Mouse (Mus musculus): ENCODE results near the gene Wdfy2. TPM values are rescaled to one million over a fixed set of nuclear protein-coding genes. Genes with fewer than 3 reads are reported as not detected.
"Not testable (repeated sequence)": the region's sequence is repeated elsewhere in the genome, so short reads cannot be mapped to it uniquely, and the experiment has no call there.

Wdfy2 gene
- polyA plus RNA-seq, 1 experiment from 2014 or later = 8.4 TPM

DNA sequence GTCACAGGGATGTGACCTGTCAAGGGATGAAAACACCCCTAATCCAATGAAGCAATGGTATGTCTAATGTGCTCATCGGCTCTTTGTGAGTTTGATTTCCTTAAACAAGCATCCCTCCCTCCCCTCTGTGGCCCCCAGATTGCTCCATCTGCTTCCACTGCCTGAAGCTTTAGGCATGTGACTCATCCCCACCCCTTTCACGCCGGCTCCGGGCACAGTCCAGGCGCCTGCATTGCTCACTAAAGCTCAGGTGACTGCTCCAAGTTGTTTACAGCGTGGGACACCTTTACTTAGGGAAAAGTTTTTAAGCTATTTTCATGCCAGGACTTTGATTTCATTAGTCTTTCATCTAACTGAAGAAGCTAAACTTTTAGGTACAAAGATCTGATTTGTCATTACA lies 22.9 kb upstream of the Wdfy2 start:
- ATAC-seq = no peak
- Histone ChIP-seq H3K4me1 (ENCODE audit: control insufficient read depth, insufficient read depth, low read length) (no peaks in the 10 kb centered on the region), H3K9ac (ENCODE audit: low read depth, low read length) (no peak overlapping the region), H3K4me2 (ENCODE audit: low read length) (no peak overlapping the region), H3K27me3 (ENCODE audit: control insufficient read depth, insufficient read depth, low read depth, low read length) (no peaks in the 10 kb centered on the region), H3K27ac (ENCODE audit: low read length) (no peak overlapping the region), H3K9me3 (replicated peaks; ENCODE audit: control insufficient read depth, low read length, poor library complexity, severe bottlenecking) (no peaks in the 10 kb centered on the region), H3K4me3 (ENCODE audit: low read depth, low read length) (no peak overlapping the region), H3K36me3 (ENCODE audit: control insufficient read depth, insufficient read depth, low read length) (no peaks in the 10 kb centered on the region)
- WGBS = 68% methylated on average over 6 of the region's 6 CpGs

DNA sequence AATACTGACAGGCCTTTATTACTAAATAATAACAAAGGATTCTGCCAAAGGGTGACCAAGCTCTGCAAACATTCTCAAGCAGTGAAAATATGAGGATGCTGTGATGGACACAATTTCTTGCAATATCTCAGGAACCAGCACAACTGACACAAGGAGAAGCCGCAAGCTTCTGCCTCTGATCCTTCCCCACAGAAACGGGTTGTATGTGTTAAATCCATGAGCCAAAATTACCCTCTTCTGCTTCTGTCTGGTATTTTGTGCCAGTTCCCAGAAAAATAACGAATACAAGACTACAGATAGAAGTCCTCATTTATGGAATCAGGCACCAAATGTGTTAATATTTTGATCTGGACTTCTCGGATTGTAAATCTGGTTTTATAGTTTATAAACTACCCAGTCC lies 20.7 kb upstream of the Wdfy2 start:
- H3K9me3 ChIP-seq (replicated peaks; ENCODE audit: control insufficient read depth, low read length, poor library complexity, severe bottlenecking) = no peaks in the 10 kb centered on the region
- 88% methylated on average over 4 of the region's 4 CpGs for WGBS
- no peak overlapping the region for H3K4me2 ChIP-seq (ENCODE audit: low read length)

DNA sequence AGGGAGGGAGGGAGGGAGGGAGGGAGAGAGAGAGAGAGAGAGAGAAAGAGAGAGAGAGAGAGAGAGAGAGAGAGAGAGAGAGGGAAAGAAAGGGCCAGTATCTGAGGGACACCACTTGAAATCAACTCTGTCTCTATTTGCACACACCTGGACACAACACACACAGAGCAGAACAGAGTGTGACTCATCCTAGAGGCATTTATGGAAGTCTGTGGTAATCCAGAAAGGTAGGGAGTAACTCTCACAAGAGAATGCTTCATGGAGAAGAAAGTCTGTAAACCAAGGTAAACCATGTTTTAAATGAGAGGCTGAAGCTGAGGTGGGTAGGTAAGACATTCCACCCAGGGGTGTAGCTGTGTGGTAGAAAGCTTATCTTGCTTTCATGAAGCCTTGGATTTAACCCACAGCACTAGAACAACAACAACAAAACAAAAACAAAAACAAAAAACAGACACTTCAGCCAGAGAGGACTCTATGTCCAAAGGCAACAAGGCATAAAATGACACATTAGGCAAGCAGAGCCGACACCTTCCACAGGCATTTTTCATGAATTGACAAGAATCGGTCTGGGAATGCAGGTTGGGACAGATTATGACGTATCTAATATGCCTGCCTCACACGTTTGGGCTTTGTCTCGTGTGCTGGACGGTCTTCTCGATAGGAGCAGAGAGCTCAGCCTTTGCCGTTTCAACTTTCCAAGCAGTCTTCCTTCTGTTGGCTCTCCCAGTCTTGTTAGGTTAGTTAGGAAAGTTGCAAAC lies 11.7 kb upstream of the Wdfy2 start:
- H3K27ac ChIP-seq (ENCODE audit: low read length) = no peak overlapping the region
- no peaks in the 10 kb centered on the region for H3K36me3 ChIP-seq (ENCODE audit: control insufficient read depth, insufficient read depth, low read length)
- WGBS = 86% methylated on average over 8 of the region's 8 CpGs
- no peak overlapping the region for H3K4me3 ChIP-seq (ENCODE audit: low read depth, low read length)
- H3K9me3 ChIP-seq (replicated peaks; ENCODE audit: control insufficient read depth, low read length, poor library complexity, severe bottlenecking) = no peaks in the 10 kb centered on the region
- no peak overlapping the region for H3K4me2 ChIP-seq (ENCODE audit: low read length)
- H3K9ac ChIP-seq (ENCODE audit: low read depth, low read length) = no peak overlapping the region
- ATAC-seq = no peak
- H3K27me3 ChIP-seq (ENCODE audit: control insufficient read depth, insufficient read depth, low read depth, low read length) = no peaks in the 10 kb centered on the region
- no peaks in the 10 kb centered on the region for H3K4me1 ChIP-seq (ENCODE audit: control insufficient read depth, insufficient read depth, low read length)

More for the DNA sequence above, 20.7 kb upstream of the Wdfy2 start:
- ATAC-seq = no peak
- no peaks in the 10 kb centered on the region for H3K36me3 ChIP-seq (ENCODE audit: control insufficient read depth, insufficient read depth, low read length)
- no peak overlapping the region for H3K27ac ChIP-seq (ENCODE audit: low read length)
- no peak overlapping the region for H3K9ac ChIP-seq (ENCODE audit: low read depth, low read length)
- H3K4me1 ChIP-seq (ENCODE audit: control insufficient read depth, insufficient read depth, low read length) = no peaks in the 10 kb centered on the region
- H3K27me3 ChIP-seq (ENCODE audit: control insufficient read depth, insufficient read depth, low read depth, low read length) = no peaks in the 10 kb centered on the region
- no peak overlapping the region for H3K4me3 ChIP-seq (ENCODE audit: low read depth, low read length)

DNA sequence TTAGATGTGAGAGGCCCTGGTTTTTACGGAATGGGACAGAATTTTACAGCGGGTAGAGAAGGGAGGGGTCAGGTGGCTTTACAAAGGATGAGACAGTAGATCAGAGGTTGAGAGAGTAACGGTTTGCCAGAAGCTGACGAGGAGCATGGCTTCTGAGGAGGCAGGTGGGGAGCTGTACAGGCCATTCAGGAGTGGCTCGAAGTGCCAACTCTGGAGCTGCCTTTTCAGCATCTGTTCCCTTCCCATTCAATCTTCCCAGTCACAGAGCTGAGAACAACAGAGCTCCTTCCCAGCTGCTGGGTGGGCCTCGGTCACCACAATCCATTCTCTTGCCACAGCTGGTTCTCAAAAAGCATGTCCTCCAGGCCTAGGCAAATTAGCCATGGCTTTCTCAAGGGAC lies 8.2 kb upstream of the Wdfy2 start:
- H3K9ac ChIP-seq (ENCODE audit: low read depth, low read length) = no peak overlapping the region
- H3K4me3 ChIP-seq (ENCODE audit: low read depth, low read length) = no peak overlapping the region
- no peak overlapping the region for H3K4me2 ChIP-seq (ENCODE audit: low read length)
- no peaks in the 10 kb centered on the region for H3K4me1 ChIP-seq (ENCODE audit: control insufficient read depth, insufficient read depth, low read length)
- no peaks in the 10 kb centered on the region for H3K9me3 ChIP-seq (replicated peaks; ENCODE audit: control insufficient read depth, low read length, poor library complexity, severe bottlenecking)
- H3K36me3 ChIP-seq (ENCODE audit: control insufficient read depth, insufficient read depth, low read length) = no peaks in the 10 kb centered on the region
- no peak for ATAC-seq
- no peaks in the 10 kb centered on the region for H3K27me3 ChIP-seq (ENCODE audit: control insufficient read depth, insufficient read depth, low read depth, low read length)
- whole genome bisulfite sequencing = 42% methylated on average over 6 of the region's 6 CpGs
- H3K27ac ChIP-seq (ENCODE audit: low read length) = no peak overlapping the region

- 96% methylated on average over 3 of the region's 3 CpGs for WGBS
- Histone ChIP-seq H3K36me3 (ENCODE audit: control insufficient read depth, insufficient read depth, low read length) (no peaks in the 10 kb centered on the region), H3K4me2 (ENCODE audit: low read length) (no peak overlapping the region), H3K27ac (ENCODE audit: low read length) (no peak overlapping the region), H3K4me1 (ENCODE audit: control insufficient read depth, insufficient read depth, low read length) (no peaks in the 10 kb centered on the region), H3K4me3 (ENCODE audit: low read depth, low read length) (no peak overlapping the region), H3K9me3 (replicated peaks; ENCODE audit: control insufficient read depth, low read length, poor library complexity, severe bottlenecking) (no peaks in the 10 kb centered on the region), H3K9ac (ENCODE audit: low read depth, low read length) (no peak overlapping the region), H3K27me3 (ENCODE audit: control insufficient read depth, insufficient read depth, low read depth, low read length) (no peaks in the 10 kb centered on the region)
- ATAC-seq = no peak
These were observed 5.7 kb upstream of the Wdfy2 start for GRCm38 (mm10) chr14:62831691-62832275.

GRCm38 (mm10) chr14:62833036-62833435 lies 4.4 kb upstream of the Wdfy2 start:
- Histone ChIP-seq H3K27me3 (ENCODE audit: control insufficient read depth, insufficient read depth, low read depth, low read length) (no peaks in the 10 kb centered on the region), H3K4me1 (ENCODE audit: control insufficient read depth, insufficient read depth, low read length) (no peaks in the 10 kb centered on the region), H3K9me3 (replicated peaks; ENCODE audit: control insufficient read depth, low read length, poor library complexity, severe bottlenecking) (no peaks in the 10 kb centered on the region), H3K4me3 (ENCODE audit: low read depth, low read length) (no peak overlapping the region), H3K27ac (ENCODE audit: low read length) (no peak overlapping the region), H3K9ac (ENCODE audit: low read depth, low read length) (no peak overlapping the region), H3K4me2 (ENCODE audit: low read length) (no peak overlapping the region), H3K36me3 (ENCODE audit: control insufficient read depth, insufficient read depth, low read length) (no peaks in the 10 kb centered on the region)
- WGBS = 84% methylated on average over 7 of the region's 7 CpGs
- ATAC-seq = no peak

GRCm38 (mm10) chr14:62833541-62833940 lies 3.9 kb upstream of the Wdfy2 start:
- no peaks in the 10 kb centered on the region for H3K27me3 ChIP-seq (ENCODE audit: control insufficient read depth, insufficient read depth, low read depth, low read length)
- no peak overlapping the region for H3K4me2 ChIP-seq (ENCODE audit: low read length)
- H3K4me1 ChIP-seq (ENCODE audit: control insufficient read depth, insufficient read depth, low read length) = peaks cover 3% of the 10 kb centered on the region
- H3K36me3 ChIP-seq (ENCODE audit: control insufficient read depth, insufficient read depth, low read length) = no peaks in the 10 kb centered on the region
- WGBS = 80% methylated on average over 3 of the region's 3 CpGs
- H3K27ac ChIP-seq (ENCODE audit: low read length) = no peak overlapping the region
- H3K4me3 ChIP-seq (ENCODE audit: low read depth, low read length) = no peak overlapping the region
- no peak for ATAC-seq
- no peak overlapping the region for H3K9ac ChIP-seq (ENCODE audit: low read depth, low read length)
- H3K9me3 ChIP-seq (replicated peaks; ENCODE audit: control insufficient read depth, low read length, poor library complexity, severe bottlenecking) = no peaks in the 10 kb centered on the region

- 79% methylated on average over 3 of the region's 3 CpGs for WGBS
- not testable (repeated sequence) for H3K9me3 ChIP-seq (replicated peaks; ENCODE audit: control insufficient read depth, low read length, poor library complexity, severe bottlenecking); ATAC-seq; H3K9ac ChIP-seq (ENCODE audit: low read depth, low read length); H3K4me2 ChIP-seq (ENCODE audit: low read length); H3K27me3 ChIP-seq (ENCODE audit: control insufficient read depth, insufficient read depth, low read depth, low read length); H3K36me3 ChIP-seq (ENCODE audit: control insufficient read depth, insufficient read depth, low read length); H3K27ac ChIP-seq (ENCODE audit: low read length); H3K4me3 ChIP-seq (ENCODE audit: low read depth, low read length)
- peaks cover 21% of the 10 kb centered on the region for H3K4me1 ChIP-seq (ENCODE audit: control insufficient read depth, insufficient read depth, low read length)
These were observed 1.7 kb upstream of the Wdfy2 start for GRCm38 (mm10) chr14:62835737-62836136.

DNA sequence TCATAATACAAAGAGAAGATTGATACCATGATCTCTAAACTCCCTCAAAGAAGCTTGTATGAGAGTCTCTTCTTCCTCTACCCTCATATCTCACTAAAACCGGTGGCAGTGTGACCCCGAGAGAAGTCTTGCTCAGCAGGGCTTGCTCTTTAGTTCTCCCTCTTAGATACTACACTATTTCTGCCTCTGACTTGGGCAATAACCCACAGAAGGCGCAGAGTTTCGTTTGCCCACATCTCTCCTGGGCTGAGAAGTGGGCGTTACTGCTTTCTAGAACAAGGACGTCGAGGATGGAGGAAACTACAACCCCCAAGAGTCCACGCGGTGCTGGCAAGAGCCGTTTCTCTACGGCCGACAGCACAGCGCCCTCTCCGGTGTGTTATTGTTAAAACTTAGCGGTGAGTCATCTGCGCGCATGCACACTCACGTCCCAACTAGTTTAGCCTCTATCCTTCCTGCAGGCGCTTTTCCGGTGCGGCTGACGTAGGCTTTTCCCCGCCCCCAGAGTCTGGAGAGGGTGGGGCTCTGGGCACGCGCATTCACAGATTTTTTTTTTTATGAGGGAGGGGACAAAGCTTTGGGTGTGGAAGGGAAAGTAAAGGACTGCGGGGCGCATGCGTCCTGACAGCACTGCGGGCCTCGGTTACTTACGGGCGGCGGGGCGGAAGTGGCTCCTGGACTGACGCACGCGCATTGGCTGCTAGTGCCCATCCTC lies 395 bp upstream of the Wdfy2 start:
- ATAC-seq = peak; percentile 96
- Histone ChIP-seq H3K4me2 (ENCODE audit: low read length) (peak overlapping the region; percentile 66), H3K4me1 (ENCODE audit: control insufficient read depth, insufficient read depth, low read length) (peaks cover 21% of the 10 kb centered on the region), H3K27ac (ENCODE audit: low read length) (peak overlapping the region; percentile 87), H3K9ac (ENCODE audit: low read depth, low read length) (peak overlapping the region; percentile 59), H3K36me3 (ENCODE audit: control insufficient read depth, insufficient read depth, low read length) (no peaks in the 10 kb centered on the region), H3K4me3 (ENCODE audit: low read depth, low read length) (peak overlapping the region; percentile 65), H3K27me3 (ENCODE audit: control insufficient read depth, insufficient read depth, low read depth, low read length) (no peaks in the 10 kb centered on the region), H3K9me3 (replicated peaks; ENCODE audit: control insufficient read depth, low read length, poor library complexity, severe bottlenecking) (no peaks in the 10 kb centered on the region)
- WGBS = under 1% methylated on average over 37 of the region's 37 CpGs

Data from midbrain, embryonic 16.5 days (tissue).